Mouse (Mus musculus) liver, postnatal 0 days (tissue): Measurements from ENCODE around the gene Ap3d1. TPM values are rescaled to one million over a fixed set of nuclear protein-coding genes. Genes with fewer than 3 reads are reported as not detected.

Experiments
- ATAC-seq: fragments of 200-750 bp; cut with Nextera tagmentation; 2 replicates; pipeline ENCODE4 v1.8.0; 2017; ENCODE audit warnings: mild to moderate bottlenecking, moderate library complexity
- DNase-seq: peaks from one replicate; pipeline ENCODE4 v3.0.0-alpha.2; 2016
- H3K27ac ChIP-seq: fragments of 300-500 bp; sonication (generic); 2 replicates; pipeline ENCODE4 v1.5.1; 2014; ENCODE audit warnings: antibody characterized with exemption, moderate library complexity, mild to moderate bottlenecking, low read depth
- H3K27me3 ChIP-seq: fragments of 300-500 bp; sonication (generic); 2 replicates; pipeline ENCODE4 v1.6.1; 2014; ENCODE audit warnings: low read length, control low read depth, mixed read lengths; ENCODE audit not compliant: insufficient read depth
- H3K36me3 ChIP-seq: fragments of 300-500 bp; sonication (generic); replicated peaks from 2 replicates; pipeline ENCODE4 v1.6.1; 2014; ENCODE audit warnings: mild to moderate bottlenecking, control low read depth, low read length, moderate library complexity, mixed read lengths; ENCODE audit not compliant: insufficient read depth
- H3K4me1 ChIP-seq: fragments of 300-500 bp; sonication (generic); 2 replicates; pipeline ENCODE4 v1.6.1; 2014; ENCODE audit warnings: antibody characterized with exemption, mild to moderate bottlenecking, control low read depth; ENCODE audit not compliant: insufficient read depth
- H3K4me2 ChIP-seq: fragments of 300-500 bp; sonication (generic); 2 replicates; pipeline ENCODE4 v1.6.1; 2014; ENCODE audit warnings: low read depth, mild to moderate bottlenecking, low read length, moderate library complexity, mixed read lengths
- H3K4me3 ChIP-seq: fragments of 300-500 bp; sonication (generic); 2 replicates; pipeline ENCODE4 v1.5.1; 2014; ENCODE audit warnings: low read depth, low read length
- H3K9ac ChIP-seq: fragments of 300-500 bp; sonication (generic); replicated peaks from 2 replicates; pipeline ENCODE4 v1.6.1; 2014; ENCODE audit warnings: mild to moderate bottlenecking, moderate library complexity
- H3K9me3 ChIP-seq: fragments of 300-500 bp; sonication (generic); 2 replicates; pipeline ENCODE4 v1.6.1; 2016; ENCODE audit warnings: mild to moderate bottlenecking, control low read depth, low read length, mixed read lengths
- CTCF ChIP-seq: sonication (generic); IDR thresholded peaks from 2 replicates; pipeline ENCODE4 v1.5.1; 2016; ENCODE audit warnings: antibody characterized with exemption, low read depth
- EP300 ChIP-seq: IDR thresholded peaks from 2 replicates; pipeline ENCODE4 v1.6.1; 2016; ENCODE audit warnings: antibody characterized with exemption, low read depth, mild to moderate bottlenecking
- WGBS: fragments of 180-500 bp; shearing (Covaris S2); extraction: QIAGEN DNeasy Blood & Tissue Kit; methylation state at CpG from one replicate; pipeline ENCODE4 v1.1.7; 2014; ENCODE audit not compliant: insufficient replicate concordance; 5-methylcytosine and 5-hydroxymethylcytosine counted together
- polyA plus RNA-seq: library from polyadenylated mRNA; unstranded; fragments of >200 nt; fragmentation: Nextera tagmentation; extraction: Ambion mirVana; gene quantifications from 2 replicates; pipeline ENCODE4 v1.2.1, GENCODE M21; 2015

Ap3d1 gene
- polyA plus RNA-seq, 1 experiment from 2014 or later: 19.0 TPM

- DNase-seq: no peak
- WGBS: 96% methylated on average over 2 of the region's 2 CpGs
- Histone ChIP-seq H3K4me1 (peaks cover 39% of the 10 kb centered on the region), H3K9ac (no peak overlapping the region), H3K4me2 (no peak overlapping the region), H3K36me3 (peaks cover 82% of the 10 kb centered on the region), H3K27ac (no peak overlapping the region), H3K9me3 (no peaks in the 10 kb centered on the region), H3K4me3 (no peak overlapping the region), H3K27me3 (no peaks in the 10 kb centered on the region)
- no peak for TF ChIP-seq EP300
- TF ChIP-seq CTCF: no peak
- no peak for ATAC-seq
Observed at GRCm38 (mm10) chr10:80670531-80670930, 71.5 kb downstream of the Ap3d1 start.

DNA sequence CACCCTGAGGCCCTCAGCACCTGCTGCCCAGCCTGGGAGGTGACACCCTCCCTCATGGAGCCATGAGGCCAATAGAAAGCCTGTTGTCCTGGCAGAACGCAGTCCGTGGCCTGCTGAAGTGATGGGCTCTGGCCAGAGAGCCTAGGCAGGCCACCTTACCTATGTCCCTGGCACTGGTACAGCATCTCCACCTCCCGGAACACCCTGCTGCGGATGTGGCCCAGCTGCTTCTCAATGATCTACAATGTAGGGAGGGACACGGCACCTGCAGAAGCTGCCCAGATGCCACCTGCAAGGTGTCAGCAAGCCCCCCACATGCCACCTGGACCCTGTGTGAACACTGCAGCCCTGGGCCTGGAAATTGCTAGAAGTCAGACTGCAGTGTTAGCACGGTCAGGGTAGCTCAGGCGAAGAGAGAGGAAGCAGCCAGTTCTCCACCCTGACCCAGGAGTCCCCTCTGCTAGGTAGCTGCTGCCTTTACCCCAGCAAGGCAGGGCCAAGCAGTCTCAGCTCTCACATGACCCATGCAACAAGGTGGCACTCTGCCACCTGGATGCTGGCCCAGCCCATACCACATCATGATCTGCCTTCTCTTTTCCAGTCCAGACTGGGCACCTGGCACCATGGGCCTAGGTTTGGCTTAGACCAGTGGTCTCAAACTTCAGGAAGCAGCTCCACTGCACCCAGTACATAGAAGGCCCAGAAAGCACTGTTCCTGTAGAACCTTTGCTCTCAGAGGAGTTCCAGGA, 72.2 kb downstream of the Ap3d1 start:
- Histone ChIP-seq H3K27ac (no peak overlapping the region), H3K4me3 (no peak overlapping the region), H3K4me2 (no peak overlapping the region), H3K9me3 (no peaks in the 10 kb centered on the region), H3K36me3 (peaks cover 82% of the 10 kb centered on the region), H3K9ac (no peak overlapping the region), H3K4me1 (peaks cover 41% of the 10 kb centered on the region), H3K27me3 (no peaks in the 10 kb centered on the region)
- TF ChIP-seq CTCF (no peak), EP300 (no peak)
- 92% methylated on average over 7 of the region's 7 CpGs for WGBS
- DNase-seq: no peak
- ATAC-seq: no peak

DNA sequence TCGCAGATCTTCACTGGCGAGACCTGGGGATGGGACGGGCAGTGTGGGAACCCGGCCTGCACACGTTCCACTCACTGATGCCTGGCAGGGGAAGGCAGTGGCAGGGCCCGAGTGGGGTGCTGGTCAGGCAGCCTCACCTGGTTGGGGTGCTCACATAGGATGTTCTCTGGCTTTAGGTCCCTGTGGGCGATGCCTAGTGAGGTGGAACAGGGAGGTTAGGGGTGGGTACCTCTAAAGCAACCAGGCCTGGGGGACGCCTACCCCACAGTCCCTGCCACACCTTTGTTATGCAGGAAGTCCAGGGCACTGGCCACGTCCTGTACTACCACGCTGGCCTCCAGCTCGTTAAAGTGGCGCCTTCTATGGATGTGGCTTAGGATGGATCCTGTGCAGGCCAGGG, 73.0 kb downstream of the Ap3d1 start:
- TF ChIP-seq EP300 (no peak), CTCF (no peak)
- Histone ChIP-seq H3K9me3 (no peaks in the 10 kb centered on the region), H3K4me3 (no peak overlapping the region), H3K4me1 (peaks cover 41% of the 10 kb centered on the region), H3K9ac (no peak overlapping the region), H3K27me3 (no peaks in the 10 kb centered on the region), H3K27ac (no peak overlapping the region), H3K4me2 (no peak overlapping the region), H3K36me3 (peaks cover 81% of the 10 kb centered on the region)
- WGBS: 88% methylated on average over 12 of the region's 12 CpGs
- DNase-seq (no peak), ATAC-seq (no peak)

DNA sequence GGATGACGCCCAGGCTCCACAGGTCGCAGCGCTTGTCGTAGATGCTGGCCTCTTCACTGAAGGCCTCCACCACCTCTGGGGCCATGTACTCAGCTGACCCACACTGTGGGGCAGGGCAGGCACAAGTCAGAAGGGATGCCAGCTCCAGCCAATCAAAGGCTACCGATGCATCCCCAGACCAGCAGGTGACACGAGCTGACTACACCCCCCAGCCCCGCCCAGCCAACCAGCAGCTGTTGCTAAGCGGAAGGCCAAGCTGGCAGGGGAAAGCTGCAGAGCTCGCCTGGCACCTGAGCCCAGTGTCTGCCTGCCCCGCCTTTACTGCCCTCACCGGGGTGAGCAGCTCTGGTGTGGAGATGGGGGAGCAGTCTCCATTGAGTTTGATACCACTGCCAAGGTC, 73.5 kb downstream of the Ap3d1 start:
- WGBS: 73% methylated on average over 11 of the region's 11 CpGs
- ATAC-seq: no peak
- H3K9ac ChIP-seq: no peak overlapping the region
- no peaks in the 10 kb centered on the region for H3K27me3 ChIP-seq
- H3K4me3 ChIP-seq: no peak overlapping the region
- H3K36me3 ChIP-seq: peaks cover 77% of the 10 kb centered on the region
- TF ChIP-seq EP300 (no peak), CTCF (no peak)
- no peaks in the 10 kb centered on the region for H3K9me3 ChIP-seq
- no peak overlapping the region for H3K27ac ChIP-seq
- no peak for DNase-seq
- no peak overlapping the region for H3K4me2 ChIP-seq
- H3K4me1 ChIP-seq: peaks cover 41% of the 10 kb centered on the region

- ATAC-seq: no peak
- TF ChIP-seq CTCF (no peak), EP300 (no peak)
- Histone ChIP-seq H3K9ac (peak overlapping the region; percentile 46; the same call in 1 of the 2 replicates), H3K27me3 (no peaks in the 10 kb centered on the region), H3K27ac (no peak overlapping the region), H3K9me3 (no peaks in the 10 kb centered on the region), H3K4me3 (no peak overlapping the region), H3K4me1 (peaks cover 35% of the 10 kb centered on the region), H3K4me2 (no peak overlapping the region), H3K36me3 (peaks cover 63% of the 10 kb centered on the region)
- WGBS: 83% methylated on average over 19 of the region's 19 CpGs
- DNase-seq: no peak
Observed at GRCm38 (mm10) chr10:80666837-80667412, 75.1 kb downstream of the Ap3d1 start.

DNA sequence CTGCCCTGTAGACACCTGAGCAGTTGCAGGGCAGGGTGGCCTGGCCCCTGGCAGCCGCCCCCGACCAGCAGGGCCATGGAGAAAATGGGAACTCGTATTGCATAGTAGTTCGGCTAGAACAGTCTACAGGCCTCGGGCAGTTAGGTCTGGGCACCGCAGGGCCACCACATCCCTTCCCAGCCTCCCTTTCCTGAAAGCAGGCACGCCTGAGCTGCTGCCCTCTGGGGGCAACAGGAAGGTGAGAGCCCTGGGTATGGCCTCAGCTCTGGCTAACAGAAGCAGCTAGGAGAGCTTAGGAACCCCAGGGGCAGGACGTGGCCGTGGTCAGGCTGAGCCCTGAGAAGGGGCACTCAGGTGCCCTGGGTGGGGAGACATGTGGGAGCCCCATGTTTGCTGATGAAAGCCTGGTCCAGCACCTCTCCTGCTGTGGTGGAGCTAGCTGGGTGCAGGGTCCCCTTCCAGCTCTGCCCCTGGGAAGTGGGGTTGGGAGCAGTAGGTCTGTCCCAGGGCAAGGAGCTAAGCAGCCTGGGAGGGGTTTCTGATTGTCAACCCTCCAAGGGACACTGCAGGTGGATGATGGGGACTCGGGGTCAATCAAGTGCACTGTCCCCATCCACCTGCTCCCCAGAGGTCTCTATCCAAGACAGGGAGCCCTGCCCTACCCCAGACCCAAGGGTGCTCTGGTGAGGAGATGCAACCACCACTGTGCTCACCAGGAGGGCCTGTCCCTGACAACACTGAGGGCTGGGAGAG, 75.9 kb downstream of the Ap3d1 start:
- Histone ChIP-seq H3K4me2 (no peak overlapping the region), H3K27ac (peak overlapping the region; percentile 93), H3K9me3 (no peaks in the 10 kb centered on the region), H3K36me3 (peaks cover 55% of the 10 kb centered on the region), H3K27me3 (no peaks in the 10 kb centered on the region), H3K9ac (peak overlapping the region; percentile 46), H3K4me1 (peaks cover 35% of the 10 kb centered on the region), H3K4me3 (no peak overlapping the region)
- peak; percentile 25; the same call in 1 of the 2 replicates for TF ChIP-seq CTCF
- no peak for TF ChIP-seq EP300
- WGBS: 55% methylated on average over 10 of the region's 10 CpGs
- DNase-seq: no peak
- ATAC-seq: no peak
